ENCODE assay signal across 16 mouse cellular contexts in the genomic region with DNA sequence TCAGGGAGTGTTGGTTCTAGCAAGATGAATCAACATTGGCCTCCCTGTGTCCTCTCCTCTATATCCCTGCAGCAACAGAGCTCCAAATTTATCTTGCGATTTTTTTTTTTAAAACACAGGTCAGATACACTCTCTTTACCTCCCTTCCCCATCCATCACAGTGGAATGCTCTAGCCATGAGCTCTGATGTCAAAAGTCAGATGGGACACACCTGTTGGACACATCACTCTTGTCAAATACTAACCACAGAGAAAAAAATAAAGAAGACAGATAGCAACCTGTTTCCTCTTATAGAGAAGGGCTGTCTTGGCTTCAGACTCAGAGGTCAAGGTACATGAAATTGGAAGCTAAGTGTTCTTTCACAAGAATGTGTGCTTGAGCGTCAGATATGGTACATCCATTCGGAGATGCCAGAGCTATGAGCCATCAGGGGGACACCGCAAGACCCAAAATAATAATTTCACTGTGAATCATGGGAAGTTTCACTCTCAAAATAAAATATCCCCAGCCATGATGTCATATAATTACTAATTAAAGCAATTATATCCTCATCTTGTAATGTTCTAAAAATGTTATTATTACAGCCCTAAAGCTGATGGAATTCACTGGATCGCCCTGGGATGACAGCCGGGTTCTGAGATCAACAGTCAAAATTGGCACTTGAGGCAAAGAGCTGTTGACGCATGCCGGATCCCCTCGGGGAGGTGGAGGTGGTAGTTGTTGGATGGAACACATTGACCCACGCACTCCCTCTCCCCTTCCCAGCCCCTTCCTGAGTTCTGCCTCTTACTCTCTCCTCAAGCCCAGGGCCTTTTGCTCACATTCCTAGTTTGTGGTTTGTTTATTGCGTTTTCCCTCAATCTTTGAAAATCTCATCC. TPM values are rescaled to one million over a fixed set of nuclear protein-coding genes. Genes with fewer than 3 reads are reported as not detected.
"Had no signal": no experiment of that assay in that cellular context is flagged by ENCODE, and none has a peak within 500 bp of the region (broad histone marks: within the 10 kb centered on the region; RNA-seq: fewer than 3 reads in every experiment).

No protein-coding gene starts in this region.

- H3K27ac ChIP-seq: liver, embryonic 14.5 days; macrophage; midbrain, embryonic 10.5 days; midbrain, embryonic 12.5 days; neural tube, embryonic 12.5 days; stomach, embryonic 15.5 days; stomach, postnatal 0 days had no signal

- H3K36me3 ChIP-seq: midbrain, embryonic 10.5 days; midbrain, embryonic 12.5 days; neural tube, embryonic 12.5 days; stomach, embryonic 15.5 days had no signal

- H3K27me3 ChIP-seq: megakaryocyte, embryonic 14.5 days; midbrain, embryonic 12.5 days; neural tube, embryonic 12.5 days; stomach, embryonic 15.5 days had no signal

- DNase-seq: lung, adult 18-20 months; lung, embryonic 14.5 days; lung, postnatal 10 days; midbrain, embryonic 14.5 days; right cerebral cortex, postnatal 14 days; thymus, postnatal 14 days; thymus, postnatal 36 days had no signal

- H3K4me2 ChIP-seq: lung, embryonic 14.5 days; midbrain, embryonic 12.5 days; neural tube, embryonic 12.5 days; stomach, embryonic 15.5 days had no signal

- H3K4me1 ChIP-seq: megakaryocyte, embryonic 14.5 days; midbrain, embryonic 10.5 days; midbrain, embryonic 12.5 days; neural tube, embryonic 12.5 days had no signal

- H3K9ac ChIP-seq: liver, embryonic 14.5 days; lung, embryonic 14.5 days; midbrain, embryonic 12.5 days; neural tube, embryonic 12.5 days; stomach, embryonic 15.5 days had no signal

- H3K4me3 ChIP-seq: megakaryocyte, embryonic 14.5 days; midbrain, embryonic 10.5 days; midbrain, embryonic 12.5 days; neural tube, embryonic 12.5 days; stomach, embryonic 15.5 days had no signal

- H3K9me3 ChIP-seq: megakaryocyte, embryonic 14.5 days; midbrain, embryonic 10.5 days; midbrain, embryonic 12.5 days; neural tube, embryonic 12.5 days; stomach, embryonic 15.5 days had no signal

- ATAC-seq: midbrain, embryonic 16.5 days had no signal

RNA-seq across cellular contexts. Expression of gene Ackr3, which starts 57.2 kb away (rescaled TPM):
- polyA plus RNA-seq: macrophage had no signal
